Mouse (Mus musculus) mesoderm, embryonic 11.5 days (tissue): ENCODE data around the gene Por.
A peak's percentile ranks its signal among the peaks of the same experiment; 100 is the strongest.

ENCODE experiments used
- DNase-seq: peaks from one replicate; pipeline ENCODE4 v3.0.0-alpha.2; 2012; ENCODE audit warnings: low read depth, low spot score

The Por gene

DNA sequence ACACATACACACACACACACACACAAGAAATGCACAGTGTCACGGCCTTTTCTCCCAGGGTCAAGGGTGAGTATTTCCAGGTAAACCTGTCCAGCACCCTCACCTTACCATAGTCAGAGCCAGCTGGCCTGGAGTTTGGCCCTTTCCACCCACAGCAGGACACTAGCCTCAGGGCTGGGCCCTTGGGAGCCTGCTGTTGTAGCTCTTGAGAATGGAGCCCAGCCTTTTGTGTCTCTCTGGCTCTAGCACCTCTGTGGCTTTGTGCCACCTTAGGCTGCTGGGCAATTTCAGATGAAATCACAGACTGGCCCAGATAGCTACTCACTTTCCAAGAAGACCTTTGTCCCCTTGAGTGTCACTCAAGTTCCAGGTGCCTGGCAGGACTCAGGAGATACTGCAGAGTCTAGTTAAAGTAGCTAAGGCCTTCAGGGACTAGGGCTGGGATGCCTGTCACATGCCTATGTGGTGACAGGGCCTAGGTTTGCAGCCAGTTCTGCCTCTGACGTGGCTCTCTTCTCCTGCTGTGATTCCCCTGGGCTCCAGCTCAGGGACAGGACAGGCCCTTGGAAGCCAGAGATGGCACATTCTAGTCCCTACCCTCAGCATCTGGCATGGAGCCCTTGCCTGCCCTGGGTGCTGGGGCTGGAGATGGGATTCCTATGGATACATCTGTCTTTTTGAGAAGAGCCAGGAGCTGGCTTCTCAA is 57.0 kb downstream of the Por start:
- no peak for DNase-seq

- DNase-seq, result no peak
Observed at GRCm38 (mm10) chr5:135727871-135728270, 58.0 kb downstream of the Por start.

GRCm38 (mm10) chr5:135728361-135728760 is 58.5 kb downstream of the Por start:
- no peak for DNase-seq

DNA sequence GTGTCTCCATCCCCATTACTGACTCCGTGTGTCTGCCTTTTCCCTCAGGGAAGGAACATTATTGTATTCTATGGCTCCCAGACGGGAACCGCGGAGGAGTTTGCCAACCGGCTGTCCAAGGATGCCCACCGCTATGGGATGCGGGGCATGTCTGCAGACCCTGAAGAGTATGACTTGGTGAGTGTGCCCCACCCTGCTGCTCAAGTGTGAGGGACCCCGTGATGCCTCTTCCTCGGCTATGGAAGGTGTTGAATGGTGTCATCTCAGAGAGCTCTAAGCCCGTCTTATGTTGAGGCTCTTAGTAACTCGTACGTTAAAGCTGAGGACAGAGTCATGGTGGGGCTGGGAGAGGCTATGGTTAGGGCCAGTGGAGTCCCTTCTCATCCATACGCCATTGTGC is 59.5 kb downstream of the Por start:
- no peak for DNase-seq

GRCm38 (mm10) chr5:135730278-135730677 is 60.4 kb downstream of the Por start:
- DNase-seq, result no peak

DNA sequence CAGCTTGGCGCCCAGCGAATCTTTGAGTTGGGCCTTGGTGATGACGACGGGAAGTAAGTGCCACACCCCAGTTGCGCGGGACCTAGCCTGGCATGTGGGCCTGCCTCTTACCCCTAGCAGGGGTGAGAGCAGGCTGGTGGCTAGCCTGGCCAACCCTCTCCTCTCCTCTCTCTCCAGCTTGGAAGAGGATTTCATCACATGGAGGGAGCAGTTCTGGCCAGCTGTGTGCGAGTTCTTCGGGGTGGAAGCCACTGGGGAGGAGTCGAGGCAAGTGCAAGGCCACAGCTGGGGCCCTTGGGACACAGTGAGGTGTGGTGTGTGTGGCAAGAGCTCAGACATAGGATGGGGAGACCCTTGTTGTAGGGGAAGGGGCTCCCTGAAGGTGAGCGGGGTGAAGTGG is 61.1 kb downstream of the Por start:
- DNase-seq, result no peak

- no peak for DNase-seq
Observed at GRCm38 (mm10) chr5:135731322-135731721, 61.5 kb downstream of the Por start.

DNA sequence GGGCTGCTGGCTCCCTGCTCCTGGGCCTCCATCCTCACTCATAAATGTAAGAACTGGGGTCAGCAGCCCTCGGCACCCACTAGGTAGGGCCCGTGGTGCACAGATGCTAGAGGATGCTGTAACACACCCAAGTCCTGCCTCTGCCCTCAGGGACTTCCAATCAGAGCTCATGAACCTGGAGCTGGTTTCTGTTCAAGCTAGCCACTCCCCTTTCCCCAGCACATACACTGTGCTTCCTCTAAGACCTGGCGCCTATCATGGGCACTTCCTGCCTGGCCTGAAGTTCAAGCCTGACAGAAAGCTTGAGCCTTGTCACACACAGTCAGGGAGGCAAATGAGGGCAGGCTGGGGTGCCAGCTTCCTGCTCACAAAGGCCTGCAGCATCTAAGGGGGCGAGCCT is 63.2 kb downstream of the Por start:
- no peak for DNase-seq

DNA sequence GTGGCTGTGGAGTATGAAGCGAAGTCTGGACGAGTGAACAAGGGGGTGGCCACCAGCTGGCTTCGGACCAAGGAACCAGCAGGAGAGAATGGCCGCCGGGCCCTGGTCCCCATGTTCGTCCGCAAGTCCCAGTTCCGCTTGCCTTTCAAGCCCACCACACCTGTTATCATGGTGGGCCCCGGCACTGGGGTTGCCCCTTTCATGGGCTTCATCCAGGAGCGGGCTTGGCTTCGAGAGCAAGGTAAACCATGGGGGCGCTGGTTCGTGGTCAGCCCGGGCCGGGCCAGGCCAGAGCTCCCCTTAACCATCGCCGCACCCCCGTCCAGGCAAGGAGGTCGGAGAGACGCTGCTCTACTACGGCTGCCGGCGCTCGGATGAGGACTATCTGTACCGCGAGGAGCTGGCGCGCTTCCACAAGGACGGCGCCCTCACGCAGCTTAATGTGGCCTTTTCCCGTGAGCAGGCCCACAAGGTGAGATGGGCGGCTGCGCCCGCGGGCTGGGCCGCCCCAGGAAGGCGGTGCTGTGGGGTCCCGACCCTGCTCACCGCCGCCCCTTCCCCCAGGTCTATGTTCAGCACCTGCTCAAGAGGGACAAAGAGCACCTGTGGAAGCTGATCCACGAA is 64.3 kb downstream of the Por start:
- no peak for DNase-seq

DNA sequence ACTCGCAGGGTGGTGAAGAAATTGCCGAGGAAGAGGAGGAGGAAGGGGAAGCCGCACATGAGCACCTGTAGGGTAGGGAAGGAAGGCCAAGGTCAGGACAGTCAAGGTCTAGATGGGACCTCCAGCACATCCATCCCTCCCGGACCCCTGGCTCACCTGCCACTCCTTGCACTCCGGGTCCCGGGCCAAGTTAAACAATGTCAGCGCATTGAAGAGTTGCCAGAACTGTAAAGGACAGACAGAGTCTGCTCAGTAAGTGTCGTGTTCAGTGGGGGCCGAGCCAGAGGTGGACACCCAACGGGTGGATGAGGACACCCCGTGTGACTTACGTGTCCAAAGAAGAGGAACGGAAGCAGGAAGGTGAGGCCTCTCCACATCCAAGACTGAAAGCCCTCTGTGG is 65.9 kb downstream of the Por start:
- no peak for DNase-seq

DNA sequence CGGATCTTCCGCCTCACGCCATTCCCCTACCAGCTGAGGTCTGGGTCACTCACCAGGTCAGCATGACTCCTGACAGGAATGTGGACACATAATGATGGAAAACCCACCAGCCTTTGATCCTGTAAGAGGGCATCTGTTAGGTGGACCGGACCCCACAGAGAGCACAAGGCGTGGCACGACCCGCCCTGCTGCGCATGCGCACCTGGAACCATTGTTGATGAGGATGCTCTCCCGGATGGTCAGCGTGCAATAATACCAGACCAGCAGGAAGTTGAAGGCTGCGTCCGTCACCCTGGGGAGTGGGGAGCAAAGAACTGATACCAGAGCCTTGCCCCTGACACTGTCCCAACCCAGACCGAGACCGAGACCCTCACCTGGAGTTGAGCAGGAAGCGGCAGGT is 66.7 kb downstream of the Por start:
- DNase-seq, result no peak

DNA sequence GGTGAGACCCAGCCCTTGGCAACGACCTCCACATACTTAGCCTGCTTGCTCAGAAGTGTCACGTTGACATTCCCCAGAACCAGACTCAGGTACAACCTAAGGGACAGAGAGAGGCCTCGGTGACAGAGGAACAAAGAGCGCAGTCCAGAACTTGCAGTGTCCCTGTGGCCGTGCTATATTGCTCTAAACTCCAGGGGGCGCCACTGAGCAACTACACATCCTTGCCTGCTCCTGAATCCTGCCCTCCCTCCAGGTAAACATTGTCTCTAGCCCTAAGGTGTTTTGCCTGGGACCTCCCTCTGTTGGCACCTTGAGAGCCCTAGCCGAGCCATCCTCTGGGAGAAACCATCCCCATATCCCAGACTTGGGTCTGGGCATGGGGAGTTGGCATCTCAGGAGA is 67.3 kb downstream of the Por start:
- no peak for DNase-seq

GRCm38 (mm10) chr5:135738266-135738665 is 68.4 kb downstream of the Por start:
- DNase-seq, result no peak

- peak; percentile 25 for DNase-seq
Observed at GRCm38 (mm10) chr5:135742156-135742555, 72.3 kb downstream of the Por start.

GRCm38 (mm10) chr5:135742941-135743740 is 73.3 kb downstream of the Por start:
- peak; percentile 70 for DNase-seq

GRCm38 (mm10) chr5:135743741-135744609 is 74.1 kb downstream of the Por start, which contains the start of gene Tmem120a:
Gene Tmem120a, minus strand, starts transcription at chr5:135744448.
- peak; percentile 93 for DNase-seq

DNA sequence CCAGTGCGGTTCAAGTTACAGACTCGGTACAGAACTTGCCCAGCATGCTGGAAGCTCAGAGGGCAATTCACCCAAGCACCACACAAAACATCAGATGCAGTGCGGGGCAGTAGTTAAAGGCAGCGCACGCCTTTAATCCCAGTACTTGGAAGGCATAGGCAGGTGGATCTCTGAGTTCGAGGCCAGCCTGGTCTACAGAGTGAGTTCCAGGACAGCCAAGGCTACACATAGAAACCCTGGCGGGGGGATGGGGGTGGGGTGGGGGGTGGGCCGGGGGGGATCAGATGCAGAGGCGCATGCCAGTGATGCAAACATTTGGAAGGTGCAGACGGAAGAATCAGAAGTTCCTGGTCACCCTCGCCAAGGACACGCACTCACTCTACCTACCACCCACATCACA is 74.9 kb downstream of the Por start:
- no peak for DNase-seq

DNA sequence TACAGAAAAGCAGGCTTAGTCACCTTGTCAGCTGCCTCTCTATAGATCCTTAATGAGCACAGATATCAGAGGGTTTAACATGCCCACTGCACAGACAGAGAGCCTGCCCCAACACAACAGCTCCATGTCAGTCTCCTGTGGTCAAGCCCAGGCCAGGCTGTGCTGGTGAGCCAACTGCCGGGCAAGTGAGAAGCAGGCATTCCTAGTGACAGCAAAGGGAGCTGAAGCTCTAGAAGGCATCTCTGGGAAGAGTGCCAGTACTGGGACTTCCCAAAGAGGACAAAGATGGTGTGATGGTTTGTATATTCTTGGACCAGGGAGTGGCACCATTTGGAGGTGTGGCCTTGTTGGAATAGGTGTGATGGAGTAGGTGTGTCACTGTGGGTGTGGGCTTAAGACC is 81.2 kb downstream of the Por start:
- DNase-seq, result no peak

- no peak for DNase-seq
Observed at GRCm38 (mm10) chr5:135751595-135751994, 81.8 kb downstream of the Por start.

GRCm38 (mm10) chr5:135761881-135762280 is 92.0 kb downstream of the Por start:
- DNase-seq, result no peak

- DNase-seq, result peak; percentile 87
Observed at GRCm38 (mm10) chr5:135763526-135763925, 93.7 kb downstream of the Por start.

DNA sequence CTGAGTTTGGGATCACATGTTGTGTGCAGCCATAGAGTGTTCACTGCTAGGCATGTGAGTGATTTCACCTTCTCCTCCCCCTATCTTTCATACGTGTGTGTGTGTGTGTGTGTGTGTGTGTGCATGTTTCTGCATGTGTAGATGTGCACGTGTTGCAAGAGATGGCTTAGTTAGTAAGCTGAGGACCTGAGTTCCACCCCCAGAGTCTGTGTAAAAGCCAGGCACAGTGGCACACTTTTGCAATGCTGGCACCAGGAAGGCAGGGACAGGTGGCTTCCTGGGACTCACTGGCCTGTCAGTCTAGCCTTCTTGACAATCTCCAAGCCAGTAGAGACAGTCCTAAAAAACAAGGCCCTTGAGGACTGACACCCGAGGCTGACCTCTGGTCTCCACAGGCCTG is 95.1 kb downstream of the Por start:
- DNase-seq, result no peak
